Mouse (Mus musculus): ENCODE measurements around the gene Shc4. TPM values are rescaled to one million over a fixed set of nuclear protein-coding genes. Genes with fewer than 3 reads are reported as not detected.

Gene Shc4
- polyA plus RNA-seq, 1 experiment from 2014 or later, result 1.5 TPM

GRCm38 (mm10) chr2:125662517-125662916 is 61.4 kb downstream of the Shc4 start:
- Histone ChIP-seq H3K4me1 (peaks cover 15% of the 10 kb centered on the region), H3K4me2 (no peak overlapping the region), H3K27me3 (no peaks in the 10 kb centered on the region; the same call in 1 of the 2 replicates), H3K9ac (no peak overlapping the region), H3K36me3 (no peaks in the 10 kb centered on the region), H3K27ac (no peak overlapping the region), H3K9me3 (no peaks in the 10 kb centered on the region), H3K4me3 (no peak overlapping the region)
- no peak for ATAC-seq (ENCODE audit: insufficient number of reproducible peaks, insufficient read depth, low FRiP score, low TSS enrichment, low read depth)
- 77% methylated on average over 3 of the region's 3 CpGs for WGBS

- Histone ChIP-seq H3K9ac (peak overlapping the region; percentile 58), H3K4me2 (peak overlapping the region; percentile 59), H3K4me3 (peak overlapping the region; percentile 38), H3K4me1 (peaks cover 15% of the 10 kb centered on the region), H3K36me3 (no peaks in the 10 kb centered on the region), H3K27ac (peak overlapping the region; percentile 73; the same call in 1 of the 2 replicates), H3K9me3 (no peaks in the 10 kb centered on the region), H3K27me3 (no peaks in the 10 kb centered on the region; the same call in 1 of the 2 replicates)
- WGBS, result 51% methylated on average over 4 of the region's 4 CpGs
- ATAC-seq (ENCODE audit: insufficient number of reproducible peaks, insufficient read depth, low FRiP score, low TSS enrichment, low read depth), result no peak
Observed at GRCm38 (mm10) chr2:125661156-125661555, 62.8 kb downstream of the Shc4 start.

- peak overlapping the region; percentile 73 for H3K27ac ChIP-seq
- peak overlapping the region; percentile 38 for H3K4me3 ChIP-seq
- no peaks in the 10 kb centered on the region; the same call in 1 of the 2 replicates for H3K27me3 ChIP-seq
- peak overlapping the region; percentile 58 for H3K9ac ChIP-seq
- no peaks in the 10 kb centered on the region for H3K9me3 ChIP-seq
- H3K36me3 ChIP-seq, result no peaks in the 10 kb centered on the region
- peak overlapping the region; percentile 59 for H3K4me2 ChIP-seq
- ATAC-seq (ENCODE audit: insufficient number of reproducible peaks, insufficient read depth, low FRiP score, low TSS enrichment, low read depth), result 0 out of 2 replicates have a peak, but pooled peaks have one; percentile 56
- peaks cover 18% of the 10 kb centered on the region for H3K4me1 ChIP-seq
- WGBS, result 25% methylated on average over 20 of the region's 20 CpGs
Observed at GRCm38 (mm10) chr2:125660537-125661130, 63.3 kb downstream of the Shc4 start.

GRCm38 (mm10) chr2:125659823-125660536 is 64.0 kb downstream of the Shc4 start:
- no peak for ATAC-seq (ENCODE audit: insufficient number of reproducible peaks, insufficient read depth, low FRiP score, low TSS enrichment, low read depth)
- Histone ChIP-seq H3K9ac (peak overlapping the region; percentile 58), H3K36me3 (no peaks in the 10 kb centered on the region), H3K27ac (peak overlapping the region; percentile 73), H3K9me3 (no peaks in the 10 kb centered on the region), H3K4me1 (peaks cover 20% of the 10 kb centered on the region), H3K27me3 (no peaks in the 10 kb centered on the region; the same call in 1 of the 2 replicates), H3K4me2 (peak overlapping the region; percentile 59), H3K4me3 (peak overlapping the region; percentile 38)
- 13% methylated on average over 10 of the region's 10 CpGs for WGBS

- Histone ChIP-seq H3K4me2 (no peak overlapping the region), H3K4me3 (no peak overlapping the region), H3K36me3 (no peaks in the 10 kb centered on the region), H3K9me3 (no peaks in the 10 kb centered on the region), H3K27me3 (no peaks in the 10 kb centered on the region), H3K27ac (peak overlapping the region; percentile 56; the same call in 1 of the 2 replicates), H3K9ac (no peak overlapping the region), H3K4me1 (peaks cover 12% of the 10 kb centered on the region)
- 86% methylated on average over 9 of the region's 9 CpGs for WGBS
- no peak for ATAC-seq (ENCODE audit: insufficient number of reproducible peaks, insufficient read depth, low FRiP score, low TSS enrichment, low read depth)
Observed at GRCm38 (mm10) chr2:125655391-125655790, 68.6 kb downstream of the Shc4 start.

GRCm38 (mm10) chr2:125653286-125653685 is 70.7 kb downstream of the Shc4 start:
- Histone ChIP-seq H3K4me3 (no peak overlapping the region), H3K36me3 (no peaks in the 10 kb centered on the region), H3K9ac (no peak overlapping the region), H3K4me2 (no peak overlapping the region), H3K9me3 (no peaks in the 10 kb centered on the region), H3K4me1 (peaks cover 9% of the 10 kb centered on the region), H3K27me3 (no peaks in the 10 kb centered on the region), H3K27ac (no peak overlapping the region)
- no peak for ATAC-seq (ENCODE audit: insufficient number of reproducible peaks, insufficient read depth, low FRiP score, low TSS enrichment, low read depth)
- 81% methylated on average over 2 of the region's 2 CpGs for WGBS

- peaks cover 7% of the 10 kb centered on the region for H3K4me1 ChIP-seq
- no peak overlapping the region for H3K9ac ChIP-seq
- no peaks in the 10 kb centered on the region for H3K9me3 ChIP-seq
- H3K4me3 ChIP-seq, result no peak overlapping the region
- H3K27ac ChIP-seq, result no peak overlapping the region
- H3K36me3 ChIP-seq, result no peaks in the 10 kb centered on the region
- H3K4me2 ChIP-seq, result no peak overlapping the region
- WGBS, result 82% methylated on average over 8 of the region's 8 CpGs
- H3K27me3 ChIP-seq, result no peaks in the 10 kb centered on the region
- no peak for ATAC-seq (ENCODE audit: insufficient number of reproducible peaks, insufficient read depth, low FRiP score, low TSS enrichment, low read depth)
Observed at GRCm38 (mm10) chr2:125651563-125651962, 72.4 kb downstream of the Shc4 start.

GRCm38 (mm10) chr2:125650742-125651352 is 73.1 kb downstream of the Shc4 start:
- Histone ChIP-seq H3K27me3 (no peaks in the 10 kb centered on the region), H3K4me3 (no peak overlapping the region), H3K9me3 (no peaks in the 10 kb centered on the region), H3K4me2 (no peak overlapping the region), H3K27ac (no peak overlapping the region), H3K9ac (no peak overlapping the region), H3K36me3 (no peaks in the 10 kb centered on the region), H3K4me1 (peaks cover 5% of the 10 kb centered on the region; the same call in 1 of the 2 replicates)
- WGBS, result 85% methylated on average over 14 of the region's 14 CpGs
- ATAC-seq (ENCODE audit: insufficient number of reproducible peaks, insufficient read depth, low FRiP score, low TSS enrichment, low read depth), result no peak

GRCm38 (mm10) chr2:125650038-125650437 is 73.9 kb downstream of the Shc4 start:
- 65% methylated on average over 5 of the region's 5 CpGs for WGBS
- H3K27ac ChIP-seq, result no peak overlapping the region
- no peaks in the 10 kb centered on the region for H3K27me3 ChIP-seq
- no peaks in the 10 kb centered on the region for H3K36me3 ChIP-seq
- H3K4me2 ChIP-seq, result no peak overlapping the region
- no peaks in the 10 kb centered on the region for H3K9me3 ChIP-seq
- no peak overlapping the region for H3K4me3 ChIP-seq
- no peak for ATAC-seq (ENCODE audit: insufficient number of reproducible peaks, insufficient read depth, low FRiP score, low TSS enrichment, low read depth)
- H3K9ac ChIP-seq, result no peak overlapping the region
- no peaks in the 10 kb centered on the region for H3K4me1 ChIP-seq

- no peak overlapping the region for H3K4me2 ChIP-seq
- H3K27me3 ChIP-seq, result no peaks in the 10 kb centered on the region
- no peaks in the 10 kb centered on the region for H3K36me3 ChIP-seq
- ATAC-seq (ENCODE audit: insufficient number of reproducible peaks, insufficient read depth, low FRiP score, low TSS enrichment, low read depth), result no peak
- no peaks in the 10 kb centered on the region for H3K4me1 ChIP-seq
- 83% methylated on average over 6 of the region's 6 CpGs for WGBS
- H3K9ac ChIP-seq, result no peak overlapping the region
- no peak overlapping the region for H3K27ac ChIP-seq
- no peak overlapping the region for H3K4me3 ChIP-seq
- no peaks in the 10 kb centered on the region for H3K9me3 ChIP-seq
Observed at GRCm38 (mm10) chr2:125644912-125645311, 79.0 kb downstream of the Shc4 start.

GRCm38 (mm10) chr2:125637331-125637730 is 86.6 kb downstream of the Shc4 start:
- H3K27ac ChIP-seq, result no peak overlapping the region
- no peaks in the 10 kb centered on the region for H3K27me3 ChIP-seq
- no peak overlapping the region for H3K4me2 ChIP-seq
- H3K4me1 ChIP-seq, result no peaks in the 10 kb centered on the region
- no peaks in the 10 kb centered on the region for H3K36me3 ChIP-seq
- H3K4me3 ChIP-seq, result no peak overlapping the region
- 77% methylated on average over 7 of the region's 7 CpGs for WGBS
- no peak overlapping the region for H3K9ac ChIP-seq
- no peaks in the 10 kb centered on the region for H3K9me3 ChIP-seq
- ATAC-seq (ENCODE audit: insufficient number of reproducible peaks, insufficient read depth, low FRiP score, low TSS enrichment, low read depth), result no peak

Measured in embryonic facial prominence, embryonic 13.5 days (tissue).